Mouse (Mus musculus): ENCODE measurements around the gene Dctn3. TPM values are rescaled to one million over a fixed set of nuclear protein-coding genes. Genes with fewer than 3 reads are reported as not detected.
"Not testable (repeated sequence)": the region's sequence is repeated elsewhere in the genome, so short reads cannot be mapped to it uniquely, and the experiment has no call there.

Gene Dctn3
- total RNA-seq, 2 experiments from 2014 or later, result 143 to 154 TPM

- DNase-seq, result peak; percentile 72 to 74
Observed at GRCm38 (mm10) chr4:41737602-41738255, 14.8 kb upstream of the Dctn3 start.

GRCm38 (mm10) chr4:41731052-41731765 lies 8.2 kb upstream of the Dctn3 start, which contains the start of gene Arid3c:
TSS of gene Arid3c (minus strand) at chr4:41731142.
- DNase-seq, result no peak

- no peak for DNase-seq
Observed at GRCm38 (mm10) chr4:41726826-41727621, 4.1 kb upstream of the Dctn3 start.

- no peak for DNase-seq
Observed at GRCm38 (mm10) chr4:41716834-41717233, 6.1 kb downstream of the Dctn3 start.

GRCm38 (mm10) chr4:41715596-41715995 lies 7.4 kb downstream of the Dctn3 start:
- DNase-seq, result no peak

- no peak for DNase-seq
Observed at GRCm38 (mm10) chr4:41715082-41715481, 7.9 kb downstream of the Dctn3 start.

GRCm38 (mm10) chr4:41714276-41714675 lies 8.7 kb downstream of the Dctn3 start:
- peak in 1 of 2 experiments; percentile 67 for DNase-seq

- DNase-seq, result peak; percentile 84 to 85
Observed at GRCm38 (mm10) chr4:41713197-41714067, 9.5 kb downstream of the Dctn3 start, which contains the start of gene Rpp25l. TSS of gene Rpp25l (minus strand) at chr4:41713534.

- no peak for DNase-seq
Observed at GRCm38 (mm10) chr4:41712421-41713196, 10.4 kb downstream of the Dctn3 start.

- DNase-seq, result no peak
Observed at GRCm38 (mm10) chr4:41711705-41712375, 11.1 kb downstream of the Dctn3 start.

- DNase-seq, result no peak
Observed at GRCm38 (mm10) chr4:41710229-41710628, 12.7 kb downstream of the Dctn3 start.

- no peak for DNase-seq
Observed at GRCm38 (mm10) chr4:41708192-41708745, 14.7 kb downstream of the Dctn3 start.

GRCm38 (mm10) chr4:41707011-41707535 lies 15.9 kb downstream of the Dctn3 start:
- no peak for DNase-seq

GRCm38 (mm10) chr4:41705922-41706754 lies 16.8 kb downstream of the Dctn3 start:
- no peak for DNase-seq

GRCm38 (mm10) chr4:41704651-41705050 lies 18.3 kb downstream of the Dctn3 start:
- DNase-seq, result no peak

GRCm38 (mm10) chr4:41702226-41702625 lies 20.7 kb downstream of the Dctn3 start:
- DNase-seq, result not testable (repeated sequence)

- DNase-seq, result not testable (repeated sequence)
Observed at GRCm38 (mm10) chr4:41700224-41700623, 22.7 kb downstream of the Dctn3 start.

- not testable (repeated sequence) for DNase-seq
Observed at GRCm38 (mm10) chr4:41699783-41700182, 23.2 kb downstream of the Dctn3 start, which contains the start of gene Il11ra1. TSS of gene Il11ra1 (plus strand) at chr4:41699989.

Measured in layer of hippocampus, postnatal 36 days (tissue).